Mouse (Mus musculus): ENCODE measurements around the gene Bsnd. TPM values are rescaled to one million over a fixed set of nuclear protein-coding genes. Genes with fewer than 3 reads are reported as not detected.

Gene Bsnd
- polyA plus RNA-seq, 1 experiment from 2014 or later: 0.65 TPM

GRCm38 (mm10) chr4:106454541-106454940 lies 37.5 kb downstream of the Bsnd start:
- no peaks in the 10 kb centered on the region for H3K27me3 ChIP-seq
- ChIA-PET CTCF (no interaction called here), POLR2A (no interaction called here)
- ATAC-seq (no peak), DNase-seq (ENCODE audit: low read depth, low spot score) (no peak)
- TF ChIP-seq CTCF (IDR thresholded peaks at IDR 0.05): no peak
- in situ Hi-C loops (cut with MboI; ENCODE audit: low pct_unique_long_range_greater_than_20kb): no loop called here

- ChIA-PET POLR2A (interaction anchor here (0.6 kb wide), 1 partner anchor 54 kb away, joined by 3 read pairs; no protein-coding TSS in a partner anchor), CTCF (interaction anchor here (1.5 kb wide), 1 partner anchor 17 kb away, joined by 3 read pairs; no protein-coding TSS in a partner anchor)
- DNase-seq (ENCODE audit: low read depth, low spot score) (no peak), ATAC-seq (no peak)
- no peak for TF ChIP-seq CTCF (IDR thresholded peaks at IDR 0.05)
- no peaks in the 10 kb centered on the region for H3K27me3 ChIP-seq
- in situ Hi-C loops (cut with MboI; ENCODE audit: low pct_unique_long_range_greater_than_20kb): no loop called here
These were observed 38.6 kb downstream of the Bsnd start for GRCm38 (mm10) chr4:106453516-106453915.

DNA sequence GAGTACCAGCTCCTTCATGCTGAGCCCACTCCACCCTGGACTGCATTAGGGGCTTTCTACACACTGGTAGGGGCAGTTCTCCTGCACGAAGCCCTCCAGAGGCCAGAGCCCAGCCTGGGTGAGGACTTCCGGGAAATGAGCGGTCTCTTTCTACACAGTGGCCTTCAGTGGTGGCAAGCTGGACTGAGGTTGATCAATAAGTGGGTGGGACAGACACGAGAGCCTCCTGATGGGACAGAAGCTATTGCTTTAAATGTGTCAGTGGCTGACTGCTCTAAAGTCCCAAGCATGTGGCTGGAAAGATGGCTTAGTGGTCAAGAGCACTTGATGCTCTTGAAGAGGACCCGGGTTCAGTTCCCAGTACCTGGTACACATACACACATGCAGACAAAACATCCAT lies 39.0 kb downstream of the Bsnd start:
- POLR2A ChIA-PET: interaction anchor here (0.6 kb wide), 1 partner anchor 54 kb away, joined by 3 read pairs; no protein-coding TSS in a partner anchor
- CTCF ChIA-PET: interaction anchor here (1.5 kb wide), 1 partner anchor 17 kb away, joined by 3 read pairs; no protein-coding TSS in a partner anchor
- ATAC-seq (no peak), DNase-seq (ENCODE audit: low read depth, low spot score) (no peak)
- no peak for TF ChIP-seq CTCF (IDR thresholded peaks at IDR 0.05)
- in situ Hi-C loops (cut with MboI; ENCODE audit: low pct_unique_long_range_greater_than_20kb): no loop called here
- H3K27me3 ChIP-seq: no peaks in the 10 kb centered on the region

GRCm38 (mm10) chr4:106452401-106452800 lies 39.7 kb downstream of the Bsnd start:
- POLR2A ChIA-PET: no interaction called here
- no peaks in the 10 kb centered on the region for H3K27me3 ChIP-seq
- ATAC-seq: no peak
- no peak for TF ChIP-seq CTCF (IDR thresholded peaks at IDR 0.05)
- CTCF ChIA-PET: interaction anchor here (0.8 to 1.5 kb wide), 2 partner anchors 16 to 20 kb away, joined by 3 read pairs; no protein-coding TSS in a partner anchor
- DNase-seq (ENCODE audit: low read depth, low spot score): no peak
- in situ Hi-C loops (cut with MboI; ENCODE audit: low pct_unique_long_range_greater_than_20kb): no loop called here

- DNase-seq (ENCODE audit: low read depth, low spot score): no peak
- in situ Hi-C loops (cut with MboI; ENCODE audit: low pct_unique_long_range_greater_than_20kb): no loop called here
- H3K27me3 ChIP-seq: no peaks in the 10 kb centered on the region
- TF ChIP-seq CTCF (IDR thresholded peaks at IDR 0.05): no peak
- no peak for ATAC-seq
- ChIA-PET POLR2A (no interaction called here), CTCF (interaction anchor here (0.8 kb wide), 1 partner anchor 23 kb away, joined by 3 read pairs; no protein-coding TSS in a partner anchor)
These were observed 42.8 kb downstream of the Bsnd start for GRCm38 (mm10) chr4:106449306-106449705.

- POLR2A ChIA-PET: no interaction called here
These were observed 48.9 kb downstream of the Bsnd start for GRCm38 (mm10) chr4:106443182-106443581.

GRCm38 (mm10) chr4:106438763-106439162 lies 53.3 kb downstream of the Bsnd start:
- H3K27me3 ChIP-seq: no peaks in the 10 kb centered on the region
- DNase-seq (ENCODE audit: low read depth, low spot score) (no peak), ATAC-seq (no peak)
- TF ChIP-seq CTCF (IDR thresholded peaks at IDR 0.05): no peak
- ChIA-PET CTCF (no interaction called here), POLR2A (no interaction called here)
- in situ Hi-C loops (cut with MboI; ENCODE audit: low pct_unique_long_range_greater_than_20kb): no loop called here

More at GRCm38 (mm10) chr4:106443182-106443581, 48.9 kb downstream of the Bsnd start:
- H3K27me3 ChIP-seq: no peaks in the 10 kb centered on the region
- ATAC-seq: no peak
- CTCF ChIA-PET: no interaction called here
- in situ Hi-C loops (cut with MboI; ENCODE audit: low pct_unique_long_range_greater_than_20kb): no loop called here
- DNase-seq (ENCODE audit: low read depth, low spot score): no peak
- TF ChIP-seq CTCF (IDR thresholded peaks at IDR 0.05): no peak

GRCm38 (mm10) chr4:106437207-106437606 lies 54.9 kb downstream of the Bsnd start:
- ATAC-seq: no peak
- POLR2A ChIA-PET: no interaction called here
- H3K27me3 ChIP-seq: no peaks in the 10 kb centered on the region
- DNase-seq (ENCODE audit: low read depth, low spot score): no peak
- no peak for TF ChIP-seq CTCF (IDR thresholded peaks at IDR 0.05)
- CTCF ChIA-PET: interaction anchor here (1.6 to 1.8 kb wide), 2 partner anchors 10 to 16 kb away, joined by 3 to 5 read pairs; no protein-coding TSS in a partner anchor
- in situ Hi-C loops (cut with MboI; ENCODE audit: low pct_unique_long_range_greater_than_20kb): no loop called here

DNA sequence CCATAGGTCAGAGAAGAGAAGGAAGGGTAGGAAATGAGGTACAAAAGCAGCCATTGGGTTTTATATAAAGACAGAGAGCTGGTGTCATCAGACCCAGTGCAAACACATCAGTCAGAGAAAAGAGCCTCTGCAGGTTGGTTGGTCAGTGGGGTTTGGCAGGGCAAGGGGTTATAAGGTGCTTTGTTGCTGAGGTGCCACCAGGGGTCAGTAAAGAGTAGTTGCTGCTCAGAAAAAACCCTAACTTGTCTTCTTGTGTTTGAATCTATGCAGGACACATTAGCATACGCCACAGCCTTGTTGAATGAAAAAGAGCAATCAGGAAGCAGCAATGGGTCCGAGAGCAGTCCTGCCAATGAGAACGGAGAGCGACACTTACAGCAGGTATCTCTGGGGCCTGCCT lies 55.6 kb downstream of the Bsnd start:
- ChIA-PET CTCF (interaction anchor here (1.0 to 1.8 kb wide), 3 partner anchors 9 to 17 kb away, joined by 3 to 5 read pairs (median 3); no protein-coding TSS in a partner anchor), POLR2A (no interaction called here)
- no peak for TF ChIP-seq CTCF (IDR thresholded peaks at IDR 0.05)
- ATAC-seq: no peak
- in situ Hi-C loops (cut with MboI; ENCODE audit: low pct_unique_long_range_greater_than_20kb): no loop called here
- DNase-seq (ENCODE audit: low read depth, low spot score): no peak
- H3K27me3 ChIP-seq: no peaks in the 10 kb centered on the region

- no peak for ATAC-seq
- ChIA-PET POLR2A (no interaction called here), CTCF (interaction anchor here (1.8 kb wide), 1 partner anchor 8 kb away, joined by 5 read pairs; no protein-coding TSS in a partner anchor)
- no peak for TF ChIP-seq CTCF (IDR thresholded peaks at IDR 0.05)
- no peak for DNase-seq (ENCODE audit: low read depth, low spot score)
- no peaks in the 10 kb centered on the region for H3K27me3 ChIP-seq
- in situ Hi-C loops (cut with MboI; ENCODE audit: low pct_unique_long_range_greater_than_20kb): no loop called here
These were observed 56.7 kb downstream of the Bsnd start for GRCm38 (mm10) chr4:106435426-106435825.

Other genes with a start within 250 kb of the Bsnd start
- 28.4 TPM for gene Usp24, start 176.1 kb downstream of the Bsnd start, polyA plus RNA-seq (2021)
- gene Pcsk9, start 28.0 kb downstream of the Bsnd start, polyA plus RNA-seq (2021): 0.81 TPM
- gene Dhcr24, start 68.8 kb upstream of the Bsnd start, polyA plus RNA-seq (2021): 17.7 TPM
- not detected for gene Lexm, start 125.0 kb upstream of the Bsnd start, polyA plus RNA-seq (2021)
- gene Ttc22, start 130.1 kb upstream of the Bsnd start, polyA plus RNA-seq (2021): 0.72 TPM
- 5.8 TPM for gene Pars2, start 158.8 kb upstream of the Bsnd start, polyA plus RNA-seq (2021)
- gene Ttc4, start 186.7 kb upstream of the Bsnd start, polyA plus RNA-seq (2021): 20.5 TPM
- 0.01 TPM for gene Mroh7, start 238.6 kb upstream of the Bsnd start, polyA plus RNA-seq (2021)
- not detected for gene Fam151a, start 241.6 kb upstream of the Bsnd start, polyA plus RNA-seq (2021)